Mouse (Mus musculus) hindbrain, postnatal 0 days (tissue): ENCODE measurements around the gene Phc2. TPM values are rescaled to one million over a fixed set of nuclear protein-coding genes. Genes with fewer than 3 reads are reported as not detected.
A peak's percentile ranks its signal among the peaks of the same experiment; 100 is the strongest.
"Not testable (repeated sequence)": the region's sequence is repeated elsewhere in the genome, so short reads cannot be mapped to it uniquely, and the experiment has no call there.

Experiments
- ATAC-seq: fragments of 200-750 bp; cut with Nextera tagmentation; 2 replicates; pipeline ENCODE4 v1.8.0; 2017; ENCODE audit warnings: mild to moderate bottlenecking, moderate TSS enrichment, moderate library complexity
- DNase-seq: peaks from one replicate; pipeline ENCODE4 v3.0.0-alpha.2; 2015; ENCODE audit warnings: low spot score
- H3K27ac ChIP-seq: fragments of 300-500 bp; sonication (generic); 2 replicates; pipeline ENCODE4 v1.5.1; 2014; ENCODE audit warnings: mild to moderate bottlenecking
- H3K27me3 ChIP-seq: fragments of 300-500 bp; sonication (generic); 2 replicates; pipeline ENCODE4 v1.6.1; 2014; ENCODE audit warnings: low read length, mixed read lengths; ENCODE audit not compliant: insufficient read depth
- H3K36me3 ChIP-seq: fragments of 300-500 bp; sonication (generic); 2 replicates; pipeline ENCODE4 v1.6.1; 2014; ENCODE audit warnings: low read length, mixed read lengths; ENCODE audit not compliant: insufficient read depth
- H3K4me1 ChIP-seq: fragments of 300-500 bp; sonication (generic); 2 replicates; pipeline ENCODE4 v1.6.1; 2014; ENCODE audit warnings: antibody characterized with exemption, low read length, mixed read lengths; ENCODE audit not compliant: insufficient read depth
- H3K4me2 ChIP-seq: fragments of 300-500 bp; sonication (generic); 2 replicates; pipeline ENCODE4 v1.6.1; 2014; ENCODE audit warnings: low read depth, mild to moderate bottlenecking, low read length, moderate library complexity, mixed read lengths
- H3K4me3 ChIP-seq: fragments of 300-500 bp; sonication (generic); 2 replicates; pipeline ENCODE4 v1.5.1; 2014; ENCODE audit warnings: low read length
- H3K9ac ChIP-seq: fragments of 300-500 bp; sonication (generic); replicated peaks from 2 replicates; pipeline ENCODE4 v1.6.1; 2014; ENCODE audit warnings: mild to moderate bottlenecking, low read length, moderate library complexity, mixed read lengths
- H3K9me3 ChIP-seq: fragments of 300-500 bp; sonication (generic); 2 replicates; pipeline ENCODE4 v1.6.1; 2016; ENCODE audit warnings: low read length, mixed read lengths
- CTCF ChIP-seq: IDR thresholded peaks from 2 replicates; pipeline ENCODE4 v1.5.1; 2016; ENCODE audit warnings: antibody characterized with exemption, control low read depth, low read depth
- WGBS: fragments of 180-500 bp; shearing (Covaris S2); extraction: QIAGEN DNeasy Blood & Tissue Kit; methylation state at CpG from one replicate; pipeline ENCODE4 v1.1.7; 2014; 5-methylcytosine and 5-hydroxymethylcytosine counted together
- polyA plus RNA-seq: library from polyadenylated mRNA; unstranded; fragments of >200 nt; fragmentation: Nextera tagmentation; extraction: Ambion mirVana; gene quantifications from 2 replicates; pipeline ENCODE4 v1.2.1, GENCODE M21; 2015
- total RNA-seq: library from RNA; depleted of rRNA; stranded (reverse); fragments of >200 nt; gene quantifications from 2 replicates; pipeline ENCODE4 v1.2.3, GENCODE M21; 2014; rRNA removed

The Phc2 gene
- 103 and 125 TPM in 2 replicates for total RNA-seq
- polyA plus RNA-seq: 46.1 and 50.7 TPM in 2 replicates

GRCm38 (mm10) chr4:128654505-128655381, at the start of gene Phc2:
TSS of gene Phc2 (plus strand) at chr4:128654702.
- peak; percentile 97 for DNase-seq
- peak; percentile 97 for ATAC-seq
- Histone ChIP-seq H3K4me2 (peak within 1 kb of the TSS; percentile 73), H3K36me3 (no peaks in the 10 kb centered on the region), H3K4me3 (peak within 1 kb of the TSS; percentile 58), H3K4me1 (peaks cover 4% of the 10 kb centered on the region; the same call in 1 of the 2 replicates), H3K27me3 (no peaks in the 10 kb centered on the region), H3K9me3 (no peaks in the 10 kb centered on the region), H3K27ac (peak within 1 kb of the TSS; percentile 74), H3K9ac (peak within 1 kb of the TSS; percentile 73)
- peak; percentile 27; the same call in 1 of the 2 replicates for TF ChIP-seq CTCF
- WGBS: under 1% methylated on average over 77 of the region's 85 CpGs

- no peaks in the 10 kb centered on the region for H3K9me3 ChIP-seq
- no peak for ATAC-seq
Observed at GRCm38 (mm10) chr4:128606586-128606985, 47.9 kb upstream of the Phc2 start.

GRCm38 (mm10) chr4:128607661-128608060, 46.8 kb upstream of the Phc2 start:
- Histone ChIP-seq H3K4me1 (peaks cover 4% of the 10 kb centered on the region; the same call in 1 of the 2 replicates), H3K9ac (no peak overlapping the region), H3K9me3 (no peaks in the 10 kb centered on the region), H3K27me3 (no peaks in the 10 kb centered on the region), H3K4me2 (no peak overlapping the region), H3K27ac (no peak overlapping the region), H3K4me3 (no peak overlapping the region), H3K36me3 (peaks cover 12% of the 10 kb centered on the region; the same call in 1 of the 2 replicates)
- DNase-seq (peak; percentile 16), ATAC-seq (no peak)
- TF ChIP-seq CTCF: no peak
- WGBS: 74% methylated on average over 11 of the region's 11 CpGs

More at GRCm38 (mm10) chr4:128606586-128606985, 47.9 kb upstream of the Phc2 start:
- Histone ChIP-seq H3K4me2 (no peak overlapping the region), H3K36me3 (peaks cover 16% of the 10 kb centered on the region; the same call in 1 of the 2 replicates), H3K4me3 (no peak overlapping the region), H3K27ac (no peak overlapping the region), H3K9ac (no peak overlapping the region), H3K4me1 (peaks cover 4% of the 10 kb centered on the region; the same call in 1 of the 2 replicates), H3K27me3 (no peaks in the 10 kb centered on the region)
- WGBS: 87% methylated on average over 7 of the region's 7 CpGs
- TF ChIP-seq CTCF: no peak
- DNase-seq: no peak

- TF ChIP-seq CTCF: no peak
- 10% methylated on average over 23 of the region's 27 CpGs for whole genome bisulfite sequencing
Observed at GRCm38 (mm10) chr4:128609276-128609924, 45.1 kb upstream of the Phc2 start.

GRCm38 (mm10) chr4:128609925-128610402, 44.5 kb upstream of the Phc2 start, which contains the start of gene Zscan20:
TSS of gene Zscan20 (minus strand) at chr4:128610098.
- Histone ChIP-seq H3K9me3 (no peaks in the 10 kb centered on the region), H3K4me1 (peaks cover 4% of the 10 kb centered on the region; the same call in 1 of the 2 replicates), H3K4me2 (peak within 1 kb of the TSS; percentile 79), H3K4me3 (peak within 1 kb of the TSS; percentile 60), H3K9ac (peak within 1 kb of the TSS; percentile 51), H3K27me3 (no peaks in the 10 kb centered on the region), H3K36me3 (no peaks in the 10 kb centered on the region), H3K27ac (peak within 1 kb of the TSS; percentile 51; the same call in 1 of the 2 replicates)
- peak; percentile 35; the same call in 1 of the 2 replicates for TF ChIP-seq CTCF
- 1% methylated on average over 24 of the region's 24 CpGs for WGBS
- ATAC-seq (peak; percentile 98), DNase-seq (peak; percentile 99)

More at GRCm38 (mm10) chr4:128609276-128609924, 45.1 kb upstream of the Phc2 start:
- Histone ChIP-seq H3K27ac (peak overlapping the region; percentile 51; the same call in 1 of the 2 replicates), H3K4me1 (peaks cover 4% of the 10 kb centered on the region; the same call in 1 of the 2 replicates), H3K9me3 (no peaks in the 10 kb centered on the region), H3K27me3 (no peaks in the 10 kb centered on the region), H3K4me2 (peak overlapping the region; percentile 79), H3K4me3 (peak overlapping the region; percentile 60), H3K36me3 (no peaks in the 10 kb centered on the region; the same call in 1 of the 2 replicates), H3K9ac (peak overlapping the region; percentile 51)
- no peak for DNase-seq
- ATAC-seq: no peak; the same call in 1 of the 2 replicates

DNA sequence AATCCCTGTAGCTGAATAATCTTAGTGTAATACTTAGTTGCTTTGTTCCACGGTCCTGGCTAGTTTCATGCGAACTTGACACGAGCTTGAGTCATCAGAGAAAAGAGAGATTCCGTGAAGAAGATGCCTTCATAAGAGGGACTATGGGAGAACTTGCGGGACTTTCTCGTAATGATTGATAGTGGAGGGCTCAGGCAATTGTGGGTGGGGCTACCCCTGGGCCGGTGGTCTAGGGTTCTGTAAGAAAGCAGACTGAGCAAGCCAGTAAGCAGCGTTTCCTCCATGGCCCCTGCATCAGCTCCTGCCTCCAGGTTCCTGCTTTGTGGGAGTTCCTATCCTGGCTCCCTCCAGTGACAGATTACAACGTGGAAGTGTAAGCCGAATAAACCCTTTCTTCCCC, 43.8 kb upstream of the Phc2 start:
- Histone ChIP-seq H3K4me1 (peaks cover 4% of the 10 kb centered on the region; the same call in 1 of the 2 replicates), H3K9me3 (no peaks in the 10 kb centered on the region), H3K27me3 (no peaks in the 10 kb centered on the region), H3K4me2 (peak overlapping the region; percentile 79), H3K27ac (no peak overlapping the region), H3K4me3 (no peak overlapping the region), H3K36me3 (no peaks in the 10 kb centered on the region), H3K9ac (no peak overlapping the region)
- no peak for TF ChIP-seq CTCF
- DNase-seq (no peak), ATAC-seq (no peak)
- 25% methylated on average over 10 of the region's 10 CpGs for WGBS

DNA sequence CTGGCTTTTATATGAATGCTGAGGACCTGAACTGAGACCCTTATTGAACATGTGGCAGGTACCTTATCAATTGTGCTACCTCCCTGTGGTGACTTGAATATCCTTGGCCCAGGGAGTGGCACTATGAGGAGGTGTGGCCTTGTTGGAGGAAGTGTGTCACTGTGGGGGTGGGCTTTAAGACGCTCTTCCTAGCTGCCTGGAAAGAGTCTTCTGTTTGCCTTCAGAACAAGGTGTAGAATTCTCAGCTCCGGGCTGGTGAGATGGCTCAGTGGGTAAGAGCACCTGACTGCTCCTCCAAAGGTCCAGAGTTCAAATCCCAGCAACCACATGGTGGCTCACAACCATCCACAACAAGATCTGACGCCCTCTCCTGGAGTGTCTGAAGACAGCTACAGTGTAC, 42.8 kb upstream of the Phc2 start:
- not testable (repeated sequence) for H3K4me1 ChIP-seq, ATAC-seq, H3K27ac ChIP-seq, H3K36me3 ChIP-seq, DNase-seq, H3K27me3 ChIP-seq, H3K9ac ChIP-seq, H3K9me3 ChIP-seq, H3K4me3 ChIP-seq, H3K4me2 ChIP-seq
- WGBS: 90% methylated on average over 3 of the region's 3 CpGs
